8 mouse cellular contexts compared by ENCODE assay signal in genomic region chr7:12880497-12880896, GRCm38 (mm10). TPM values are rescaled to one million over a fixed set of nuclear protein-coding genes. Genes with fewer than 3 reads are reported as not detected.
A peak's percentile ranks its signal among the peaks of the same experiment; 100 is the strongest.
DNase-seq lines count a peak whose midpoint lies in the region; ATAC-seq and TF ChIP-seq lines count a peak whose summit lies in the region.
"Not testable (repeated sequence)": the region's sequence is repeated elsewhere in the genome, so short reads cannot be mapped to it uniquely, and the experiment has no call there.

No protein-coding gene starts in this region.

- H3K9me3 ChIP-seq in forebrain, embryonic 13.5 days (replicated peaks); heart, embryonic 16.5 days (replicated peaks; ENCODE audit: control insufficient read depth, low read length); intestine, embryonic 16.5 days (ENCODE audit: control insufficient read depth, low read length); limb, embryonic 14.5 days (ENCODE audit: control insufficient read depth, low read length); lung, embryonic 16.5 days (ENCODE audit: control insufficient read depth, low read length); neural tube, embryonic 11.5 days (ENCODE audit: control insufficient read depth, low read length): not testable (repeated sequence)

- not testable (repeated sequence) for TF ChIP-seq CTCF in cerebellum, adult 2 months (IDR thresholded peaks at IDR 0.05; ENCODE audit: borderline replicate concordance, insufficient read depth, low read depth, low read length); thymus, adult 2 months (IDR thresholded peaks at IDR 0.05; ENCODE audit: borderline replicate concordance, control insufficient read depth, extremely low read depth, insufficient read depth, low read length, poor library complexity)

- peak overlapping the region; percentile 65 for H3K9ac ChIP-seq in forebrain, embryonic 13.5 days
- not testable (repeated sequence) for H3K9ac ChIP-seq in heart, embryonic 16.5 days (ENCODE audit: low read length)
- H3K9ac ChIP-seq in intestine, embryonic 16.5 days (ENCODE audit: low read depth, low read length), result peak overlapping the region; percentile 59
- H3K9ac ChIP-seq in limb, embryonic 14.5 days (ENCODE audit: low read depth, low read length, severe bottlenecking), result peak overlapping the region; percentile 87
- peak overlapping the region; percentile 56 for H3K9ac ChIP-seq in lung, embryonic 16.5 days (ENCODE audit: low read length)
- 0 out of 2 replicates have a peak overlapping the region, but pooled peaks have one; percentile 33 for H3K9ac ChIP-seq in neural tube, embryonic 11.5 days (ENCODE audit: low read length)

- 18% methylated on average over 8 of the region's 8 CpGs for WGBS in cerebellum, adult 2 months
- 43% methylated on average over 8 of the region's 8 CpGs for WGBS in forebrain, embryonic 13.5 days
- 41% methylated on average over 8 of the region's 8 CpGs for WGBS in heart, embryonic 16.5 days
- WGBS in intestine, embryonic 16.5 days, result 42% methylated on average over 8 of the region's 8 CpGs
- WGBS in limb, embryonic 14.5 days, result 43% methylated on average over 8 of the region's 8 CpGs
- WGBS in lung, embryonic 16.5 days, result 49% methylated on average over 8 of the region's 8 CpGs
- 48% methylated on average over 8 of the region's 8 CpGs for WGBS in neural tube, embryonic 11.5 days
- WGBS in thymus, adult 2 months, result 38% methylated on average over 8 of the region's 8 CpGs

- not testable (repeated sequence) for DNase-seq in cerebellum, adult 2 months; limb, embryonic 14.5 days (ENCODE audit: low spot score); neural tube, embryonic 11.5 days (ENCODE audit: low spot score); thymus, adult 2 months

- not testable (repeated sequence) for TF ChIP-seq POLR2A in cerebellum, adult 2 months (IDR thresholded peaks at IDR 0.05; ENCODE audit: borderline replicate concordance, insufficient read depth, low read length); limb, embryonic 14.5 days (IDR thresholded peaks at IDR 0.05; ENCODE audit: borderline replicate concordance, extremely low read depth, insufficient read depth, insufficient read length); thymus, adult 2 months (IDR thresholded peaks at IDR 0.05; ENCODE audit: control insufficient read depth, extremely low read depth, insufficient read depth, low read length, poor library complexity)

- H3K4me3 ChIP-seq in cerebellum, adult 2 months (replicated peaks; ENCODE audit: insufficient read depth, low read depth, low read length), result peak overlapping the region; percentile 95
- peak overlapping the region; percentile 75 for H3K4me3 ChIP-seq in forebrain, embryonic 13.5 days
- peak overlapping the region; percentile 78 for H3K4me3 ChIP-seq in heart, embryonic 16.5 days (ENCODE audit: low read length)
- peak overlapping the region; percentile 60 for H3K4me3 ChIP-seq in intestine, embryonic 16.5 days (ENCODE audit: low read length)
- peak overlapping the region; percentile 79 for H3K4me3 ChIP-seq in limb, embryonic 14.5 days (replicated peaks; ENCODE audit: low read length)
- H3K4me3 ChIP-seq in lung, embryonic 16.5 days (ENCODE audit: low read length), result peak overlapping the region; percentile 70
- peak overlapping the region; percentile 68 for H3K4me3 ChIP-seq in neural tube, embryonic 11.5 days (ENCODE audit: low read depth, low read length)
- H3K4me3 ChIP-seq in thymus, adult 2 months (ENCODE audit: control insufficient read depth, insufficient read depth, low read length), result peak overlapping the region; percentile 36

- H3K27ac ChIP-seq in cerebellum, adult 2 months (ENCODE audit: insufficient read depth, low read length), result peak overlapping the region; percentile 76
- H3K27ac ChIP-seq in forebrain, embryonic 13.5 days; heart, embryonic 16.5 days (ENCODE audit: low read length); intestine, embryonic 16.5 days (ENCODE audit: low read length); limb, embryonic 14.5 days (replicated peaks; ENCODE audit: low read depth, low read length); lung, embryonic 16.5 days (ENCODE audit: low read length); neural tube, embryonic 11.5 days (ENCODE audit: low read depth, low read length); thymus, adult 2 months (ENCODE audit: control insufficient read depth, insufficient read depth, low read length): not testable (repeated sequence)

- ATAC-seq in forebrain, embryonic 13.5 days, result peak; percentile 13; the same call in 1 of the 2 replicates
- ATAC-seq in heart, embryonic 16.5 days (replicated peaks; ENCODE audit: extremely low read depth, insufficient read depth, low FRiP score); limb, embryonic 14.5 days (ENCODE audit: low FRiP score, low read depth); lung, embryonic 16.5 days (ENCODE audit: low read depth): not testable (repeated sequence)
- ATAC-seq in intestine, embryonic 16.5 days, result peak; percentile 4; the same call in 1 of the 2 replicates
- ATAC-seq in neural tube, embryonic 11.5 days (ENCODE audit: insufficient read depth, low FRiP score, low TSS enrichment), result 0 out of 2 replicates have a peak, but pooled peaks have one; percentile 16

- peaks cover 14% of the 10 kb centered on the region for H3K36me3 ChIP-seq in forebrain, embryonic 13.5 days (ENCODE audit: poor library complexity, severe bottlenecking)
- peaks cover 12% of the 10 kb centered on the region for H3K36me3 ChIP-seq in heart, embryonic 16.5 days (ENCODE audit: control insufficient read depth, insufficient read depth)
- not testable (repeated sequence) for H3K36me3 ChIP-seq in intestine, embryonic 16.5 days (ENCODE audit: control insufficient read depth, insufficient read depth, low read length); lung, embryonic 16.5 days (ENCODE audit: control insufficient read depth, insufficient read depth, low read length); neural tube, embryonic 11.5 days (ENCODE audit: control insufficient read depth, insufficient read depth, low read length); thymus, adult 2 months (ENCODE audit: control insufficient read depth, insufficient read depth, low read length)
- H3K36me3 ChIP-seq in limb, embryonic 14.5 days (ENCODE audit: control insufficient read depth, insufficient read depth, low read length), result peaks cover 13% of the 10 kb centered on the region

- H3K4me1 ChIP-seq in cerebellum, adult 2 months (ENCODE audit: control insufficient read depth, insufficient read depth, low read length); intestine, embryonic 16.5 days (ENCODE audit: control insufficient read depth, insufficient read depth, low read length); limb, embryonic 14.5 days (ENCODE audit: control insufficient read depth, insufficient read depth, low read length); lung, embryonic 16.5 days (replicated peaks; ENCODE audit: control insufficient read depth, insufficient read depth, low read length); neural tube, embryonic 11.5 days (ENCODE audit: control insufficient read depth, insufficient read depth, low read length); thymus, adult 2 months (replicated peaks; ENCODE audit: control insufficient read depth, insufficient read depth, low read length): not testable (repeated sequence)
- H3K4me1 ChIP-seq in forebrain, embryonic 13.5 days, result peaks cover 13% of the 10 kb centered on the region
- H3K4me1 ChIP-seq in heart, embryonic 16.5 days (ENCODE audit: control insufficient read depth, insufficient read depth, low read length), result peaks cover 13% of the 10 kb centered on the region

- H3K27me3 ChIP-seq in cerebellum, adult 2 months (ENCODE audit: control insufficient read depth, insufficient read depth, low read length); forebrain, embryonic 13.5 days; heart, embryonic 16.5 days (ENCODE audit: control insufficient read depth, insufficient read depth, low read length); intestine, embryonic 16.5 days (replicated peaks; ENCODE audit: control insufficient read depth, insufficient read depth, low read length); limb, embryonic 14.5 days (ENCODE audit: control insufficient read depth, insufficient read depth, low read length); lung, embryonic 16.5 days (ENCODE audit: control insufficient read depth, insufficient read depth, low read depth, low read length); neural tube, embryonic 11.5 days (ENCODE audit: control insufficient read depth, insufficient read depth, low read length); thymus, adult 2 months (ENCODE audit: control insufficient read depth, insufficient read depth, low read length): not testable (repeated sequence)

- H3K4me2 ChIP-seq in forebrain, embryonic 13.5 days, result peak overlapping the region; percentile 71
- H3K4me2 ChIP-seq in heart, embryonic 16.5 days (ENCODE audit: low read depth, low read length), result peak overlapping the region; percentile 86
- peak overlapping the region; percentile 82 for H3K4me2 ChIP-seq in intestine, embryonic 16.5 days (ENCODE audit: low read depth, low read length)
- peak overlapping the region; percentile 89 for H3K4me2 ChIP-seq in limb, embryonic 14.5 days (replicated peaks; ENCODE audit: low read depth, low read length, severe bottlenecking)
- H3K4me2 ChIP-seq in lung, embryonic 16.5 days (ENCODE audit: low read depth, low read length), result peak overlapping the region; percentile 79
- peak overlapping the region; percentile 66 for H3K4me2 ChIP-seq in neural tube, embryonic 11.5 days (ENCODE audit: low read depth)

RNA-seq across cellular contexts. Expression of gene Zfp128, which starts 0.5 kb away (rescaled TPM):
- polyA plus RNA-seq in cerebellum, adult 2 months (2012; rRNA removed), result 5.6 and 6.1 TPM in 2 replicates
- 7.0 and 7.5 TPM in 2 replicates for polyA plus RNA-seq in forebrain, embryonic 13.5 days (2015; fragmentation: Nextera tagmentation; extraction: Ambion mirVana)
- polyA plus RNA-seq in heart, embryonic 16.5 days (2015; fragmentation: Nextera tagmentation; extraction: Ambion mirVana), result 2.7 and 3.2 TPM in 2 replicates
- 2.2 and 2.9 TPM in 2 replicates for polyA plus RNA-seq in intestine, embryonic 16.5 days (2015; fragmentation: Nextera tagmentation; extraction: Ambion mirVana)
- polyA plus RNA-seq in limb, embryonic 14.5 days (2012; rRNA removed), result 4.4 and 4.8 TPM in 2 replicates
- polyA plus RNA-seq in limb, embryonic 14.5 days (2014; fragmentation: Nextera tagmentation; extraction: Ambion mirVana), result 4.8 and 5.8 TPM in 2 replicates
- 4.1 and 4.7 TPM in 2 replicates for polyA plus RNA-seq in lung, embryonic 16.5 days (2015; fragmentation: Nextera tagmentation; extraction: Ambion mirVana)
- 7.0 and 8.1 TPM in 2 replicates for polyA plus RNA-seq in neural tube, embryonic 11.5 days (2014; fragmentation: Nextera tagmentation; extraction: Ambion mirVana)
- polyA plus RNA-seq in thymus, adult 2 months (2012; rRNA removed), result 1.7 and 2.2 TPM in 2 replicates

RNA-seq across cellular contexts. Expression of gene Zscan22, which starts 17.1 kb away (rescaled TPM):
- 13.1 and 14.0 TPM in 2 replicates for polyA plus RNA-seq in cerebellum, adult 2 months (2012; rRNA removed)
- 11.8 and 13.6 TPM in 2 replicates for polyA plus RNA-seq in forebrain, embryonic 13.5 days (2015; fragmentation: Nextera tagmentation; extraction: Ambion mirVana)
- polyA plus RNA-seq in heart, embryonic 16.5 days (2015; fragmentation: Nextera tagmentation; extraction: Ambion mirVana), result 9.9 and 10.8 TPM in 2 replicates
- polyA plus RNA-seq in intestine, embryonic 16.5 days (2015; fragmentation: Nextera tagmentation; extraction: Ambion mirVana), result 13.3 and 13.5 TPM in 2 replicates
- polyA plus RNA-seq in limb, embryonic 14.5 days (2012; rRNA removed), result 20.1 and 23.8 TPM in 2 replicates
- polyA plus RNA-seq in limb, embryonic 14.5 days (2014; fragmentation: Nextera tagmentation; extraction: Ambion mirVana), result 15.6 and 21.5 TPM in 2 replicates
- 16.7 and 17.1 TPM in 2 replicates for polyA plus RNA-seq in lung, embryonic 16.5 days (2015; fragmentation: Nextera tagmentation; extraction: Ambion mirVana)
- 18.3 and 19.7 TPM in 2 replicates for polyA plus RNA-seq in neural tube, embryonic 11.5 days (2014; fragmentation: Nextera tagmentation; extraction: Ambion mirVana)
- polyA plus RNA-seq in thymus, adult 2 months (2012; rRNA removed), result 14.3 and 14.9 TPM in 2 replicates

RNA-seq across cellular contexts. Expression of gene Rps5, which starts 41.6 kb away (rescaled TPM):
- 670 and 700 TPM in 2 replicates for polyA plus RNA-seq in cerebellum, adult 2 months (2012; rRNA removed)
- 820 and 824 TPM in 2 replicates for polyA plus RNA-seq in forebrain, embryonic 13.5 days (2015; fragmentation: Nextera tagmentation; extraction: Ambion mirVana)
- polyA plus RNA-seq in heart, embryonic 16.5 days (2015; fragmentation: Nextera tagmentation; extraction: Ambion mirVana), result 521 and 529 TPM in 2 replicates
- polyA plus RNA-seq in intestine, embryonic 16.5 days (2015; fragmentation: Nextera tagmentation; extraction: Ambion mirVana), result 904 and 1,023 TPM in 2 replicates
- 3,045 and 3,888 TPM in 2 replicates for polyA plus RNA-seq in limb, embryonic 14.5 days (2012; rRNA removed)
- 1,462 and 1,509 TPM in 2 replicates for polyA plus RNA-seq in limb, embryonic 14.5 days (2014; fragmentation: Nextera tagmentation; extraction: Ambion mirVana)
- polyA plus RNA-seq in lung, embryonic 16.5 days (2015; fragmentation: Nextera tagmentation; extraction: Ambion mirVana), result 950 and 1,039 TPM in 2 replicates
- 910 and 930 TPM in 2 replicates for polyA plus RNA-seq in neural tube, embryonic 11.5 days (2014; fragmentation: Nextera tagmentation; extraction: Ambion mirVana)
- polyA plus RNA-seq in thymus, adult 2 months (2012; rRNA removed), result 2,545 and 2,907 TPM in 2 replicates

RNA-seq across cellular contexts. Expression of gene Zfp110, which starts 45.9 kb away (rescaled TPM):
- 12.6 and 13.5 TPM in 2 replicates for polyA plus RNA-seq in cerebellum, adult 2 months (2012; rRNA removed)
- 32.6 and 33.3 TPM in 2 replicates for polyA plus RNA-seq in forebrain, embryonic 13.5 days (2015; fragmentation: Nextera tagmentation; extraction: Ambion mirVana)
- polyA plus RNA-seq in heart, embryonic 16.5 days (2015; fragmentation: Nextera tagmentation; extraction: Ambion mirVana), result 23.9 and 26.5 TPM in 2 replicates
- polyA plus RNA-seq in intestine, embryonic 16.5 days (2015; fragmentation: Nextera tagmentation; extraction: Ambion mirVana), result 27.1 and 27.7 TPM in 2 replicates
- 13.6 and 14.4 TPM in 2 replicates for polyA plus RNA-seq in limb, embryonic 14.5 days (2012; rRNA removed)
- polyA plus RNA-seq in limb, embryonic 14.5 days (2014; fragmentation: Nextera tagmentation; extraction: Ambion mirVana), result 32.5 and 36.0 TPM in 2 replicates
- polyA plus RNA-seq in lung, embryonic 16.5 days (2015; fragmentation: Nextera tagmentation; extraction: Ambion mirVana), result 45.5 and 46.4 TPM in 2 replicates
- polyA plus RNA-seq in neural tube, embryonic 11.5 days (2014; fragmentation: Nextera tagmentation; extraction: Ambion mirVana), result 29.4 and 32.7 TPM in 2 replicates
- polyA plus RNA-seq in thymus, adult 2 months (2012; rRNA removed), result 16.9 and 17.6 TPM in 2 replicates

RNA-seq across cellular contexts. Expression of gene Rnf225, which starts 46.7 kb away (rescaled TPM):
- polyA plus RNA-seq in cerebellum, adult 2 months (2012; rRNA removed), result 2.6 and 3.5 TPM in 2 replicates
- 0.74 and 0.78 TPM in 2 replicates for polyA plus RNA-seq in forebrain, embryonic 13.5 days (2015; fragmentation: Nextera tagmentation; extraction: Ambion mirVana)
- polyA plus RNA-seq in heart, embryonic 16.5 days (2015; fragmentation: Nextera tagmentation; extraction: Ambion mirVana), result 0.47 and 0.74 TPM in 2 replicates
- polyA plus RNA-seq in intestine, embryonic 16.5 days (2015; fragmentation: Nextera tagmentation; extraction: Ambion mirVana), result 0.18 and 0.27 TPM in 2 replicates
- polyA plus RNA-seq in limb, embryonic 14.5 days (2012; rRNA removed), result 1.8 and 2.3 TPM in 2 replicates
- polyA plus RNA-seq in limb, embryonic 14.5 days (2014; fragmentation: Nextera tagmentation; extraction: Ambion mirVana), result 0.83 and 0.86 TPM in 2 replicates
- 1.4 and 1.8 TPM in 2 replicates for polyA plus RNA-seq in lung, embryonic 16.5 days (2015; fragmentation: Nextera tagmentation; extraction: Ambion mirVana)
- 0.61 and 0.66 TPM in 2 replicates for polyA plus RNA-seq in neural tube, embryonic 11.5 days (2014; fragmentation: Nextera tagmentation; extraction: Ambion mirVana)
- 1.0 and 1.8 TPM in 2 replicates for polyA plus RNA-seq in thymus, adult 2 months (2012; rRNA removed)

Comparison
In these comparisons a context has a peak if more than half of its experiments do, and no peak if none do; other contexts are left out.
1. H3K4me3 ChIP-seq: peak in every context shown above with its lines; median percentile 95 in cerebellum, adult 2 months; 79 in limb, embryonic 14.5 days; 78 in heart, embryonic 16.5 days; 75 in forebrain, embryonic 13.5 days; 70 in lung, embryonic 16.5 days; 68 in neural tube, embryonic 11.5 days; 60 in intestine, embryonic 16.5 days; 36 in thymus, adult 2 months.